Mouse (Mus musculus) large intestine, adult 2 months (tissue): ENCODE measurements around the gene Ccr4. TPM values are rescaled to one million over a fixed set of nuclear protein-coding genes. Genes with fewer than 3 reads are reported as not detected.

Experiments used
- DNase-seq: peaks from one replicate; pipeline ENCODE4 v3.0.0-alpha.2; 2012; ENCODE audit warnings: low read depth, low spot score
- WGBS: fragments of 180-500 bp; shearing (Covaris S2); methylation state at CpG from one replicate; pipeline ENCODE4 v1.1.7; 2018; 5-methylcytosine and 5-hydroxymethylcytosine counted together
- polyA plus RNA-seq: library from polyadenylated mRNA; depleted of rRNA; stranded (reverse); fragments of >200 nt; gene quantifications from 2 replicates; pipeline ENCODE4 v1.2.3, GENCODE M21; 2012; rRNA removed

Gene Ccr4
- polyA plus RNA-seq: 2.2 and 3.4 TPM in 2 replicates

- DNase-seq: no peak
- WGBS: 35% methylated on average over 9 of the region's 9 CpGs
Observed at GRCm38 (mm10) chr9:114504816-114505215, at the start of gene Ccr4. Gene Ccr4 (minus strand): TSS chr9:114504916.

- no peak for DNase-seq
Observed at GRCm38 (mm10) chr9:114553828-114554227, 49.1 kb upstream of the Ccr4 start.

GRCm38 (mm10) chr9:114550033-114550432 is 45.3 kb upstream of the Ccr4 start:
- DNase-seq: no peak
- WGBS: 78% methylated on average over 6 of the region's 6 CpGs

GRCm38 (mm10) chr9:114549117-114549516 is 44.4 kb upstream of the Ccr4 start:
- no peak for DNase-seq
- WGBS: 86% methylated on average over 5 of the region's 5 CpGs

- WGBS: 62% methylated on average over 4 of the region's 4 CpGs
- no peak for DNase-seq
Observed at GRCm38 (mm10) chr9:114548496-114548895, 43.8 kb upstream of the Ccr4 start.

- no peak for DNase-seq
Observed at GRCm38 (mm10) chr9:114547643-114548077, 42.9 kb upstream of the Ccr4 start.

GRCm38 (mm10) chr9:114546765-114547164 is 42.0 kb upstream of the Ccr4 start:
- DNase-seq: no peak
- 59% methylated on average over 12 of the region's 12 CpGs for WGBS

More at GRCm38 (mm10) chr9:114547643-114548077, 42.9 kb upstream of the Ccr4 start:
- 38% methylated on average over 6 of the region's 6 CpGs for WGBS

GRCm38 (mm10) chr9:114544754-114545393 is 40.2 kb upstream of the Ccr4 start:
- DNase-seq: no peak
- WGBS: 27% methylated on average over 9 of the region's 9 CpGs

GRCm38 (mm10) chr9:114543882-114544753 is 39.4 kb upstream of the Ccr4 start:
- 17% methylated on average over 17 of the region's 17 CpGs for WGBS
- DNase-seq: no peak

GRCm38 (mm10) chr9:114541279-114541741 is 36.6 kb upstream of the Ccr4 start:
- 75% methylated on average over 1 of the region's 1 CpGs for WGBS
- DNase-seq: no peak

GRCm38 (mm10) chr9:114538996-114539563 is 34.4 kb upstream of the Ccr4 start:
- no peak for DNase-seq
- WGBS: 86% methylated on average over 7 of the region's 7 CpGs

- 90% methylated on average over 2 of the region's 2 CpGs for WGBS
- no peak for DNase-seq
Observed at GRCm38 (mm10) chr9:114536628-114537027, 31.9 kb upstream of the Ccr4 start.

GRCm38 (mm10) chr9:114534747-114535517 is 30.2 kb upstream of the Ccr4 start:
- WGBS: 91% methylated on average over 9 of the region's 9 CpGs
- no peak for DNase-seq

GRCm38 (mm10) chr9:114533848-114534247 is 29.1 kb upstream of the Ccr4 start:
- 76% methylated on average over 4 of the region's 4 CpGs for WGBS
- DNase-seq: no peak

GRCm38 (mm10) chr9:114531276-114531675 is 26.6 kb upstream of the Ccr4 start:
- DNase-seq: no peak
- 61% methylated on average over 11 of the region's 11 CpGs for WGBS

GRCm38 (mm10) chr9:114528680-114529048 is 23.9 kb upstream of the Ccr4 start:
- DNase-seq: no peak
- WGBS: 38% methylated on average over 9 of the region's 9 CpGs

- WGBS: 42% methylated on average over 17 of the region's 17 CpGs
- DNase-seq: no peak
Observed at GRCm38 (mm10) chr9:114527992-114528679, 23.4 kb upstream of the Ccr4 start.

GRCm38 (mm10) chr9:114527085-114527484 is 22.4 kb upstream of the Ccr4 start:
- 8% methylated on average over 16 of the region's 16 CpGs for WGBS
- DNase-seq: no peak

GRCm38 (mm10) chr9:114526581-114526980 is 21.9 kb upstream of the Ccr4 start:
- no peak for DNase-seq
- 52% methylated on average over 8 of the region's 8 CpGs for WGBS
